Mouse (Mus musculus) retina, postnatal 1 day (tissue): ENCODE measurements at regions not wholly inside any gene's neighbourhood (a gene's known extent, or its start where the extent isn't known, plus 50 kb on each side); places are given as distances from the start of the nearest gene placed in this dataset.
"Not testable (repeated sequence)": the region's sequence is repeated elsewhere in the genome, so short reads cannot be mapped to it uniquely, and the experiment has no call there.

Experiments used
- DNase-seq: peaks from one replicate; pipeline ENCODE4 v3.0.0-alpha.2; 2012

DNA sequence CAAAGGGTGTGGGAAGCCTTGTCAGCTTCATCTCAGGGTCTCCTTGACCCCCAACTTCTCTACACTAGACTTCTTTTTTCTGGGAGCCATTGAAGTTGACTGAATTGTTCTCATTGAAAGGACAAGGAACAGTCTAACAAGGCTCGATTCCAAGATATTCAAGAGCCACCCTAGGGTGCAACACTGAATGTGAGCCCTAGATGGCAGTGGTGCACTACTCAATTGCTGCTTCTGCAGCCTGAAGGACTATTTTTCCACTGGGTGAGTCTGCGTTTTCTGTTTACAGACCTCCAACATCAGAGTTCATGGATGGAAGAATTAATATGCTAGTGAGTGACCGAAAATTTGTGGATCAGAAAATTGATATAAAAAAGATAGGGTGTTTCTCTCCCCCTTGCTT is 161.5 kb downstream of the Hpcal1 start:
- DNase-seq, result peak; percentile 50

DNA sequence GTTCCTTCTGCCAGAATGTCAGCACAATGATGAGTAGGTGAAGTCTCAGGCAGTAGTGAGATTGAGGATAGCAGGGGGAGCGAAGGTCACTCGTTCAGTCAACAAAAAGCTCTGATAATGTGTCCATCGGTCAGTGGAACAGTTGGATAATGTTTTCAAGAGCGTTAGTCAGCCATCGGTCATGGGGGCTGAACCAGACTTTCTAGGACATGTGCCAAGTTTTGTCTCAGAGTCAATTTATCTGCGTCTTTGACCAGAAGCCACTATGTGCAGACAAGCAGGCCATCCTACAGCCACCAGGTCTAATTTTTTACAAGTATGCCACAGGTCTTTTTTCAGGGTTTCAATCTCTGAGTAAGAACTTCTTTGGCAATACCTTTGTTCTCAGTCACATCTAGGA is 181.8 kb downstream of the Hpcal1 start:
- not testable (repeated sequence) for DNase-seq

DNA sequence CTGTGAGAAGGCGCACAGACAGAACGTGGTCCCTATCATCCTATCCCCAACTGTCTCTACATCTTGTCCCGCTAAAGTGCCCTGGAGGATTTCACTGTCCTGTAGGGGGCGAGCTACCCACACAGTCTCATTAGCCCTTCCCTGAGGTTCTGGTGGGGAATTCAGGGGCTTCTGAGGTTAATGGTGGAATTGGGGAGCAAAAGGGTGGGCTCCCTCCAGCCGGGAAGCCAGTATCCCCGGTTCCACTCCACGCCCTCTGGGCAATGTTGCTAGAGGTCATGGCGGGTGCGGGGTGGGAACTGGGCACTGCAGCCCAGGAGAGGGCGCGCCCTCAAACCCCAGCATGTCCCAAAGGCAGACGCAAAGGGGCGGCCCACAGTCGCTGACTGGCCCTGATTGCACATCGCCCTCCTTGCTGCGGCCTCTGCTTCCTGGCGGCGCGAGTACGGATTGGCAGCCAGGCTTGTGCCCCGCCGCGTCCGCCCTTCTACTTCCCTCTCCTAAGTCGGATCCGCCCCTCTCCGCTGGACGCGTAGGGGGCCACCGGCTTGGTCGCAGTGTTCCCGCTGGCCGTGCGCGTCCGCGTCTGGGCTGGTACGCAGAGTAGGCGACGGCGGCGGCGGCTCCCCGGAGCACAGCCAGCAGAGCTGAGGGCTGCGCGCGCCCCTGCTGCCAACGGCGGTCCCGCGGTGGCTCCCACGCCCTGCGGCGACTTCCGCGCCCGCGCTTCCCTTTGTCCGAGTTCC is 190.9 kb downstream of the Hpcal1 start:
- DNase-seq, result peak; percentile 95

DNA sequence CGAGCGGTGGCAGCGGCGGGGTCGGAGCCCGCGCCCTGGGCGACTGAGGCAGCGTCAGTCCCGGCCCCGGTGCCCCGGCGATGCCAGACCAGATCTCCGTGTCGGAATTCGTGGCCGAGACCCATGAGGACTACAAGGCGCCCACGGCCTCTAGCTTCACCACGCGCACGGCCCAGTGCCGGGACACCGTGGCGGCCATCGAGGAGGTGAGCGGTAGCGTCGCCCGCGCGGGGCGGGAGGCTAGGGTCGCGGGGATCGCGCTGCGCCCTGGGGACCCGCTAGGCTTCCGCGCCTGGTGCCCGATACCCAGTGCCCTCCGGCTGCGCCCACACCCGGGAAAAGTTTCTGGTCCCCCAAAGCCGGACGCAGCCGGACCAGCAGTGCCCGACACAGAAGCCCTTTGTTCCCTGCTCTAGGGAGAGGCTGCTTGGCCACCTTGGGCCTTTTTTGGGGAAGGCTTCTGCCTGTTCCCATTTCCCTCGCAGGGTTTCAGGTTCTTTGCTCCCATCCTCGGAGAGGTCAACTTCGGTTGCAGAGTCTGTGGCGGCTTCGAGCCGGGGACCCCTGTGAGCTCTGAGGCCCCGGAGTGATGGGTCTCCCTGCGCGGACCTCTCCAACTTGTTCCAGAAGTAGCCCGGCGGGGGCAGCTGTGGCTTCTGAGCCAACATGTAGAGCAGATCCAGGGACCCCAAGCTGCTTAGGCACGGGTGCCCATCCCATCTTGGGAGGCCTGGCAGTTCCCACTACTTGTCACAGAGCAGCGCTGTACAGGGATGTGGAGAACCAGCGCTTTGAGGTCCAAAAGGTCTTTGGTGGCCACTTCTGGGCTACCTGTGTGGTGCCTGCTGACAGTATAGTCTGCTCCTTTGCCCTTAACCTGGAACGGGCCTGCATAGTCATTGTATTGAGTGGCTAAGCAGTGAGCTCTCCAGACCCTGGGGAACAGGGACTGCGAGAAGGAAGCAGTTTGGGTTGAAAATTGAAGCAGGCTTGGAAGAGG is 191.8 kb downstream of the Hpcal1 start:
- peak; percentile 30 for DNase-seq

DNA sequence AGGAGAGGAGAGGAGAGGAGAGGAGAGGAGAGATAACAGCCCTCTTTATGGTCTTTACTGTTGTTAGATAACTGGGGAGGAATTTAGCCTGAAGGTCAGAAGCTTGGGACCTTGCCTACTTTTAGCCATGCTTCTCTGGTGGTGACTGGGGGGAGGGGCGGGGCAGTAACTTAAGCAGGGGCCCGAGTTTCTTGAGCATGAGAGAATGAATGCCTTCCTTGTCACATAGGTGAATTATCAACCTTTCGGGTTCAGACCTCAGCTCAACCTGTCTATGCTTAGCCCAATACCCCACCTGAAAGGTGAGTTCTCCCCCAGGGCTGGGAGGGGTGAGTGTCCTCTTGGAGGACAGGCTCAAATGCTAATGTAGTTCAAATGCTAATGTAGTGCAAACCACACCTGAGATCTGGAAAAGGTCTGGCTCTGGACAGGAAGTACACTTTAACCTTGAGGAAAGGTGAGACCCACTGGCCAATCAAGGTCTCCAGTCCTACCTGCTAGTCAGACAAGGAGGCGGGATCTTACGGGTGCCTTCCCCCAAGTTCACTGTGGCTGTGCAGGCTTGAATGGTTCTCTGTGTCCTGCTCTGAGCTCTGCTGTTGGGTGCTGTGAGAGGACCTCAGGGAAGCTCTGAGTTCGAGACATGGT is 201.1 kb downstream of the Hpcal1 start:
- DNase-seq, result not testable (repeated sequence)

DNA sequence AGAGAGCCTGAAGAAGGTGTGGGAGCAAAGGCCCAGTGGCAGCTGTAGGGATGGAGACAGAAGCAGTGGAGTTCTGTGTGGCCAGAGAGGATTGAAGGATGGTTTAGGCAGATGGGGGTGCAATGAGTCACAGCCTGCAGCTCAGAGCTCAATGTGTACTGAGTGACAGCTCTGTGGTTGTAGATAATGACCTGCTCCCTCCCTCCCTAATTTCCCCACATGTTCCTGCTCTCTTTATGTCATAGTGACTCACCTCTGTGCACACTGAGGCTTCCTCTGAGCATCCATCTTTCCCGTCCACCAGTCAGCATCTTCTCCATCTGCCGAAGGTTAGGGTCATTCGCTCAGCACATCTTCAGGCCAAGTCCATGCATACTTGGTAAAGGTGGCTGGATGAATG is 222.4 kb downstream of the Hpcal1 start:
- DNase-seq, result not testable (repeated sequence)
